Comparison of ENCODE assay signal across 1 mouse cellular context in the genomic region with DNA sequence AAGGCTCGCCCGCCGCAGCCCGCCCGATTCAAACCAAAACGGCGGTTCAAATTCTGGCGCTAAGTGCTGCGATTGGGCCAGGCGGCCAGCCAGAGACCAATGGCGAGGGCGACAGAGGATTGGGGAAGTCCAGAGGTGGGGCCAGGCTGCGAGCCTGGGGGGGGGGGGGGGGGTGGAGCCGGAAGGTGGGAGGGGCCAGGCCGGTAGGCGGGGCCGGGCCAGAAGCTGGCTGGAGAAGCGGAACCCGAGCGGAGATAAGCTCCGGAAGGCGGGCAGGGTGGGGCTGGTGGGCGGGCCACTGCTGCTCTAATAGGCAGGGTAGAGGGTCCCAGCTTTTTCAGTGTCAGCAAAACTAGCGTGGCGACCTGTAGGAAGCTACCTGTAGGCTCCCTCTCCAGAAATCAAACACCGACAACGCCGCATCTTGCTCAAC.
TF ChIP-seq lines count a peak whose summit lies in the region.

No protein-coding gene starts in this region.

TF ChIP-seq in CH12.LX, 34 proteins besides CTCF, POLR2A, EP300 and RAD21 (continued from another document):
- TF ChIP-seq ELF1 (IDR thresholded peaks at IDR 0.05; ENCODE audit: low read depth, low read length) (no peak; the same call in 1 of the 2 replicates), TCF12 (IDR thresholded peaks at IDR 0.05; ENCODE audit: low read depth, low read length) (peak; percentile 22; the same call in 1 of the 2 replicates), RCOR1 (conservative IDR thresholded peaks at IDR 0.05; ENCODE audit: low read depth, low read length) (no peak), NELFE (IDR thresholded peaks at IDR 0.05; ENCODE audit: low read depth, low read length) (peak; percentile 50; the same call in 1 of the 2 replicates)
